Mouse (Mus musculus) T-helper 1 cell (primary cell): ENCODE results near the gene Eepd1.

Source experiments
- in situ Hi-C: fragments of 300-600 bp; cut with MboI, MseI; formaldehyde crosslinking; loops from one replicate; pipeline ENCODE4 v1.15.1; 2025; ENCODE audit warnings: high pct_unique_total_duplicates

Eepd1 gene

GRCm38 (mm10) chr9:25488581-25488980, 7.2 kb downstream of the Eepd1 start:
- in situ Hi-C loops: loop anchor here (10.0 kb wide), 1 partner anchor 314 kb away; no protein-coding TSS in a partner anchor

- in situ Hi-C loops: loop anchor here (10.0 kb wide), 1 partner anchor 315 kb away; no protein-coding TSS in a partner anchor
Measured at GRCm38 (mm10) chr9:25489221-25489960, 8.0 kb downstream of the Eepd1 start.

- in situ Hi-C loops: no loop called here
Measured at GRCm38 (mm10) chr9:25490278-25491145, 9.2 kb downstream of the Eepd1 start.

- in situ Hi-C loops: no loop called here
Measured at GRCm38 (mm10) chr9:25493918-25494317, 12.6 kb downstream of the Eepd1 start.

GRCm38 (mm10) chr9:25495601-25496000, 14.3 kb downstream of the Eepd1 start:
- in situ Hi-C loops: no loop called here

GRCm38 (mm10) chr9:25496196-25496595, 14.8 kb downstream of the Eepd1 start:
- in situ Hi-C loops: no loop called here

- in situ Hi-C loops: no loop called here
Measured at GRCm38 (mm10) chr9:25496703-25497102, 15.4 kb downstream of the Eepd1 start.

GRCm38 (mm10) chr9:25498770-25499169, 17.4 kb downstream of the Eepd1 start:
- in situ Hi-C loops: no loop called here

- in situ Hi-C loops: no loop called here
Measured at GRCm38 (mm10) chr9:25499306-25499705, 18.0 kb downstream of the Eepd1 start.

GRCm38 (mm10) chr9:25500031-25500430, 18.7 kb downstream of the Eepd1 start:
- in situ Hi-C loops: no loop called here

- in situ Hi-C loops: no loop called here
Measured at GRCm38 (mm10) chr9:25508825-25509224, 27.5 kb downstream of the Eepd1 start.

GRCm38 (mm10) chr9:25510572-25510971, 29.2 kb downstream of the Eepd1 start:
- in situ Hi-C loops: no loop called here

GRCm38 (mm10) chr9:25513050-25513449, 31.7 kb downstream of the Eepd1 start:
- in situ Hi-C loops: no loop called here

GRCm38 (mm10) chr9:25513556-25513955, 32.2 kb downstream of the Eepd1 start:
- in situ Hi-C loops: no loop called here

- in situ Hi-C loops: no loop called here
Measured at GRCm38 (mm10) chr9:25516640-25517039, 35.3 kb downstream of the Eepd1 start.

GRCm38 (mm10) chr9:25517982-25518381, 36.6 kb downstream of the Eepd1 start:
- in situ Hi-C loops: no loop called here

GRCm38 (mm10) chr9:25519193-25519592, 37.8 kb downstream of the Eepd1 start:
- in situ Hi-C loops: no loop called here

- in situ Hi-C loops: no loop called here
Measured at GRCm38 (mm10) chr9:25520826-25521225, 39.5 kb downstream of the Eepd1 start.

GRCm38 (mm10) chr9:25521825-25522224, 40.5 kb downstream of the Eepd1 start:
- in situ Hi-C loops: no loop called here

GRCm38 (mm10) chr9:25526516-25526915, 45.2 kb downstream of the Eepd1 start:
- in situ Hi-C loops: no loop called here

- in situ Hi-C loops: no loop called here
Measured at GRCm38 (mm10) chr9:25526927-25527337, 45.6 kb downstream of the Eepd1 start.

GRCm38 (mm10) chr9:25527359-25528038, 46.2 kb downstream of the Eepd1 start:
- in situ Hi-C loops: no loop called here
